Mouse (Mus musculus) telencephalon, adult 2 months (tissue): ENCODE results near the gene Vax1.
A peak's percentile ranks its signal among the peaks of the same experiment; 100 is the strongest.

Experiments used
- DNase-seq: peaks from one replicate; pipeline ENCODE4 v3.0.0-alpha.2; 2011; ENCODE audit warnings: low read depth, low spot score

The Vax1 gene

DNA sequence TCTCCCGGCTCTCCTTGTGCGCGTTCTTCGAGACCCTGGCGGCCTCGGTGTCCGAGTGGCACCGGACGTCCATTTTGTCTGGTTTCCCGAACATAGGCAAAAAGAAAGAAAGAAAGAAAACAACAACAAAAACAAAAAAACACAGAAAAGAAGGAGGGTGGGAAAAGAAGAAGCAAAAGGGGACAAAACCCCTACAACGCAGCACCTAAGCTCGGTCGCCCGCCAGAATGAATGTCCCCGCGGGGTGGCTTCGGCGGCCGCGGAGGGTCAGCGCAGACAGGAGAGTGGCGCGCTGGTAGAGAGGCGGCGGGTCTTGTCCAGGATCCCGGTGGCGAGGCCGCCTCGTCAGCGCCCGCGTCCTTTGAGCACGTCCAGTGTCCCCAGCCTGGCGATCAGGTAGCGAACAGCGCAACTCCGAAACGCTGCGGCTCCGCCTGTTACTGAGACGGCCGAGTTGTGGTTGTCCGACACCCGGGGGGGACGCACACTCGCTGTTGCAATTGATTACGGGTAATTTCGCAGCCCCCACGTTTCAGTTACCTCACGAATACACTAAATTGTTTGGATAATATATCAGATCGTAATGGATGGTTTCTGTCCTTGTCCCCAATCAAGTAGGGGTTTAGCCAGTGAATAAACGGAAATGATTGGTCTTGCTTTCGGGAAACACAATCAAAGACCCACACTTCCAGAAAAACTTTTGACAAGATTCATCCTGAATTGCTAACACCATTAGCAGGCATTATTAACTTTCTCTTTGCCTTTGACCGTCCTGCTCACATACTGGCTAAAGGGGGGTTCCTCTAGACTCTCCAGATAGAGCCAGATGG, at the start of gene Vax1:
Gene Vax1, minus strand, starts transcription at position 121 of the 830 bp plus-strand sequence.
- no peak for DNase-seq

DNA sequence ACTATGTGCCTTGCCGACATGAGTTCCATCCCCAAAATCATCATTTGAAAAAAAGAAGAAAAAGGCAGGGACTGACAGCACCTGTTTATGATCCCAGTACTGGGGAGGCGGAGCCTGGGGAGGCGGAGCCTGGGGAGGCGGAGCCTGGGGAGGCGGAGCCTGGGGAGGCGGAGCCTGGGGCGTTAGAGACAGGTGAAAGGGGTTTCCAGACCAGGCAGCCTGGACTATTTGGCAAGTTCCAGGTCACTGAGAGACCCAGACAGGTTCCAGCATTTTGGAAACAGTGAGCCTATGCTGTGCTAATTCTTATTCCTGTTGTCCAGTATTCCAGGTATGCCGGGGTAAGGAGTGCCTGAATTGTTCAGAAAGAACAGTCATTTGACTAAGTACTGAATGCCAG, 49.1 kb upstream of the Vax1 start, which contains the start of gene Kcnk18:
Gene Kcnk18, plus strand, starts transcription at position 224 of the 400 bp plus-strand sequence.
- no peak for DNase-seq

DNA sequence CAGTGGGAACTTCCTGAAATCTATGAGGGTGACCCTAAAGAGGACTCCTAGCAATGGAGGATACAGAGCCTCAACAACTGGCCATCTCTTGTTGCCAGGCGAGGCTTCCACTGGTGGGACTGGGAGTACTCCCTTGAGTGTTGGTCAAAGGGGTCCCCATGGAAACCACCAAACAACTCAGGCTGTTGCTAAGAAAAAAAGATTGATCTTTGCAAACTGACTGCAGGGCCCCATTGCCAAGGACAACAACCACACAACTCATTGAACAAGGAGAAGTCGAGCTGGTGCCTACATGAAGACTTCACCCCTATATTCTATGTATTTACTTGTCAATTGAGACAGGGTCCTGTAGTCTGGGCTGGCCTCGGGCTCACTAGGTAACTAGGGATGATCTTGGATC, 47.0 kb upstream of the Vax1 start:
- DNase-seq = no peak

DNA sequence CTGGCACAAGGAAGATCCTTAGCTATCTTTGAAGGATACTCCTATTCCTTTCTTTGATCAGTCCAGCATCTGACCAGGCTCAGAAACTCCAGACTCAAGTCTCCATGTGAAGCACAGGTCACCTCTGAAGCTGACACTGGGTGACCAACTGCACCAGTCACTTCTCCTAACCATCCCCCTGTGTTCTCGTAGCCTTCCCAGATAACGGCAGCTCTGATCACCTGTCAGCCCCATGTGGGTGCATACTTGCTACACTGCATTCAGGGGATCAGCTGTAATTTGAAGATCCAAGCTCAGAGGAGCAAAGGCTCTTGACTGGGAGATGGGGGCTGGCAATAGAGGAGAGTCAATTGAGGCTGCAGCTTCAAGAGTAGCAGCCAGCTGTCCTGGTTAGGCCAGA, 39.1 kb upstream of the Vax1 start:
- DNase-seq = no peak

DNA sequence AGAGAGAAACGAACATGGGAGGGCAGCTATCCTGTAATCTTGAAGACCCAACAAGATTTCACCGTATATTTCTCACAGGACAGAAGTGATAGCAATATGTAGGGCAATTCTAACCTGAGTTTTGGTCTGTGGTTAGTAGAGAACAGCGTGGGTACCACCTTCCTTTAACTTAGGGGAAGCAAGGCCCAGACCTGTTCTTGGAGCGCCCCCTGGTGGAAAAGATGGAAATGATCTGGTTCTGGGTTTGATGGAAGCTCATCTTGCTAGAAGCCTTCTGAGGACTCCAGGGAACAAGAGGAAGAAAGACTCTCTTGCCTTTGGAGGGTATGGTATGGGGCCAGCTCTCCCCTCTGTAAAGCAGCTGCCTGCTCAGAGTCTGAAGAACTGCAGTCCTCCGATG, 38.6 kb upstream of the Vax1 start:
- DNase-seq = peak; percentile 46

DNA sequence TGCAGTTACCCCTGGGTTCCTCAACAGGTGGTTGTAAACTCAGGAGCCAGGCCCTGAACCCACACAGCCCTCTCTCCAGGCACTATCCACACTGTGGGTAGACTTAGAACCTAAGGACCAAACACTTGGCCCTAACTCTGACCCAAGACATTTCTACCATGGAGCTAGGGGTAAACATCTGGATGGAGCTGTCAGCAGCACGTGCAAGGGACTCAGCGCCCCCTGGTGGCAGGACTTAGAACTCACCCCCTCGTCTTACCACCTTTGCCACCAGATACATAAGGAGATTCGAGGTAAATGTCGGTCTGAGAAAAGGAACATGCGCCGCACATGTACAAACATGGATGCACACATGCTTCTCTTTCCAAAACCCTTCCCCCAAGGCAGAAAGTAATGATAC, 28.3 kb upstream of the Vax1 start:
- DNase-seq = no peak

DNA sequence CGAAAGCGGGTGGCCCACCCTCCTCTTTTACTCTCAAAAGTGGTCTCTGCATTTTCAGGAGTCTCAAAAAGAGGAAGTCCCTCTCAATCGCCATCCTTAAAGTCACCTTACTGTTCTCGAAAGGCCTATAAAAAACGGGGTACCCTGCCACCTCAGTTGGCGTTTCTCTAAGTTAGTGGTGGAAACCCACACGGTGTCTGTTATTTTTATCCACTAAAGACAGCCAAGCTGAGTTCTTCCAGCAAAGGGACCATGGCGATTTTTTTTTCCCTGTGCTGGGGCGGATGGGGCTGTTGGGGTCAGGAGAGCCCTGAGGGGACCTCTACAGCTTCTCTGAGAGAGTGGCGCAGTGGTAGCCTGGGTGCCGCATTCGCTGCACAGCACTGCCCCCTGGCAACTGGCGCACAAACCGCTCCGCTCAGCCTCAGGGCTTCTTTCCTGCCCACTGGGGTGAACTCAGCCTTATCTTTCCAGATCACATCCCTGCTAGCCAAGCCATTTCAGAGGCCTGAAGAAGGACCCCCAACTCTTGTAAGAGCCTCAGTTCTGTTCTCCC, 26.3 kb upstream of the Vax1 start:
- DNase-seq = no peak

DNA sequence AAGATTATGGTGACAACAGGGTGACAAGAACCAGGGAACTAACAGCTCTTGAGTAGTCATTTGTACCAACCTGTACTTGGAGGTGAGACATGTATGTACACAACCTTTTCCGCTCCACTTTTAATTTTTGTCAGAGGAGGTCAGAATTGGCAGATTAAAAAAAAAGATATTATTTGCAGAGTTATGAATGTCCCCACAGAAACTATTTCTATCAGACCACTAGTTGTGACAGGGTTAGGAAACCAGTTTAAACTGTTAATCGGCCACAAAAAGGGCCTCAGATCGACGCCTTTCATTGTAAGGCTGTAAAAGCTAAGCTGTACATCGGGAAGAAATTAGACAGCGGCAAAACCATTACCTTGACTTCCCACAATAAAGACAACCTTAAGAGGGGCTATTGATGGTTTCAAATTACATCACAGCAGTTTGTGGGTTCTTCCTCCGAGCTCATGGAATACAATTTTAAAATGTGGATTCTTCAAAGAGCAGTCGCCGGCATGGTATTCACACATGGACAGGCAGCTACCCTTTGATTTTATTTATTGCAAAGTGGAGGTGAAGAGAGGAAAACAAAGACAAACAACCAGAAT, 25.4 kb upstream of the Vax1 start:
- DNase-seq = no peak

DNA sequence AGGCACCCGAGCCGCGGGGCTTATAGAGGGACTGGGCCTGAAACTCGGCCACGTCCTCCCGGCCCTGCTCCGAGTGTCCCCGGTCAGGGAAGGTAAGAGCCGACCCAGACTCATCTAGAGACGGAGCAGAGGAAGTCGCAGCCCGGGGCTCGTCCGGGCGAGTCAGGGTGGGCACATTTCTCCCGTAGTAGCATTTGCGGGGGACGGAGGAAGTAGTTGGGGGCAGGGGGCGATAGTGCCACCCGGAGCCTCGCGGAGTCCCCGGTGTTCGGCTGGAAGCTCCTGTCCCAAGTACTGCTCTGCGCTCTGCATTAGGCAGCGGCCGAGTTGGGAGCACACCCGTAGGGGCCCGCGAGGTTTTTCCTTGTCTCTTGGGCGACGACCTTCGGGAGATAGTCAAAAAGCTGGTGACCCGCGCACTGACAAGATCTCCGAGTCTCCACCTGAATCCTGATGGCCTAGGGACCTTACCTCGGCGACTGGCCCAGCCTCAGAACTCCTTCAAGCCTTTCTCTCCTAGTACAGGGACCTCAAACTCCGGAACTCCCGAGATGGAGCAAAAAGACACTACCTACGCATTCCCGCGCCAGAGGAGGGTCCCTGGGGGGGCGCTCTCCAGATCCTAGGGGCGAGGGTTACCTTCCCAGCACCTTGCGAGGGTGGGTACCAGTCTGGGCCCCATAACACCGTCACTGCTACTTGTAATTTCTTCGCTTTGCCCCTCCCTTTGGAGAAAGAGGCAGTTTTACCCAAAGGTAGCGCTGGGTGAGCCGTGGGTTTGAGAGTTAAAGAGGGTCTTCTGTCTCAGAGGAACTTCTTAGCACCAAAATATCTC, 24.3 kb upstream of the Vax1 start:
- DNase-seq = no peak

DNA sequence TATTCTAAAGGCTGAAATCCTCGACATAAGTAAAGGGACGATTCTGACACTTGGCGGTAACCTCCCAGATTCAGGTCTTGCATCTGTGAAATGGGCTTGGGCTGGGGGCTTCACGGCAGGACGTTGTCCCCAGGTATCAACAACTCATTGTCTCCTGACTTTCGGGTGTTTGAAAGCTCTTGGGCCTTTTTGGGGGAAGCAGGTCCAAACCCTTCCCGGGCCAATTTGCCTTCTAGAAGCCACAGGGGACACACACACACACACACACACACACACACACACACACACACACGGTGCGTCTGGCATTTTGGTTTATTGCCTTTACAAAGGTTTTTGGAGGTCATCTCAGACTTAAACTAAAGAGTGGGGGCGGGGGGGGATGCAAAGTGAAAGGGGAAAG, 23.6 kb upstream of the Vax1 start:
- DNase-seq = no peak

DNA sequence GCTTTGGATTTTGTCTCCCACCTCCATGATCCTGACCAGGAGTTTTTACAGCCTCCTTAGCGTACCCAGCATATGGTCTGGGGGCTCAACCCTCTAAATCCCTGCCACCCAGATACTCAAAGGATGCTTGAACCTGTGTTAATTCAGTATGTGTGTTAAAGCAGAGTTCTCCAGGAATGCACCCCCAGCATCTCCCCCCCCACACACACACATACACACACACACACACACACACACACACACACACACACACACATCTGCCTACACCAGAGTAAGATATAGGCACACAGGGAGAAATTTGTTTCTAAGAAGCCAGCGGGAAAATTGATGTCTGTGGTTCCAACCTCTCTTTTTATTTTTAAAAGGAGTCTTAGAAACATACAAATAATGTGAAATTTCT, 22.6 kb upstream of the Vax1 start:
- no peak for DNase-seq

DNA sequence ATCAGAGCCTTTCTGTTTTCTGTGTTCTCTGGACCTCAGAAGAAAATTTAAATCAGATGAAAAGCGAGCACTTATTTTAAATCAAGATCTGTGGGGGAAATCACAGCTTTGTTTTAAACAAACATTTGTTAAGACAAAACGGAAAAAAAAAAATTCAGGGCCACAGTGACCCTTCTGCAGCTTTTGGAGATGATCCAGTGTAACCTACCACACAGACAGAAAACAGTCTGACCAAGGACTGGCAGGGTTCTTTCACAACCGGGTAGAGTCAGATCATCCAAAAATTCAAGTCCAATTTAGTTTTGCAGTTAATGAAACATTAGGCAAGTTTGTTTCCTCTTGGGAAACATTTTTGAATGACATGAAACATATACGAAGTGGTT, 21.3 kb upstream of the Vax1 start:
- DNase-seq = no peak

DNA sequence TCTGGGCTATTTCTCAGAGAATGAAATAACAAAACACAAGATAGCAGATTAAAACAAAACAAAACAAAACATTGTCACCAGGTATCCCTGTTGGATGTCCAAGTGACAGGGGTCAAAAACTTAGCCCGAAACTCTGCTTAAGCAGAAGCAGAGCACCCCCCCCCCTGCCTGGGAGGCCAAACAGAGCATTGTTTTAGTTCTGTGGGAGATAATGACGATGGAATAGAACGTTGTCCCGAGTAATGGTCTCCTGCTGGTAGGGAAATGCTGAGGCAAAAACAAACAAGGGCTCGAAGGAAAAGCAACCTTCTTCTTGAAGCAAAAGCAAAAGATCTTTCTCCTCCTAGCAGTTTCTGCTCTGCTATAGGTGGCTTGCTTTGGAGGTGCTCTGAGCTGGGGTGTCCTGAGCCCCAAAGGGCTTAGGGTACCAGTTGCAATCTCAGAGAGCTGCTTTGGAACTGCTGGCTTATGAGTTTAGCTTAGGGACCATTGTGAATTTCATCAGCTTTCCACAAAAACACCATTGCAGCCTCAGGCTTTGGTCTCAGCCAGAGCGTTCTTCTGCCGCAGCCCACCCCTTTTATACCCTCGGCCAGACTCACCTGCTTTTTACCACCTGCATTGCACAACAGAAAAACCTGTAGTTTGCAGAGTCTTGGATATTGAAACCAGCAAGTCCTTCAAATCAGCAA, 20.7 kb upstream of the Vax1 start:
- DNase-seq = no peak

DNA sequence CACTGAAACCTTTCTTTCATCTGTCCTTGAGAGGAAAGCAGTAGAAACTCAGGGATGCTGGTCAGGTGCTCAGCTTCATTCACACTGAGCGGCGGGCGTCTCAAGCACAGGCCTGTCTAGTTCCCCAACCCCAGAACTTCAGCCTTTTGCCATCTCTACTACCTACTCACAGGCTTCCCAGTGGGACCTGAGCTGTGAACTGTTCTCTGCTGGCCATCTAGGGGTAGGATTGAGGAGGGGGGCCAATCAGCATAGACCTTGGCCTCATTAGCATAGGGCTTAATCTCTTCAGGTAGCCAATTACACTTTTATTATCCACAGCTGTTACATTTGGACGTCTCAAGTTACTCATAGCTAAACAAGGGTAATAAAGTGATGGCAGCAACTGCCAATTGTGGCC, 19.1 kb upstream of the Vax1 start:
- no peak for DNase-seq

DNA sequence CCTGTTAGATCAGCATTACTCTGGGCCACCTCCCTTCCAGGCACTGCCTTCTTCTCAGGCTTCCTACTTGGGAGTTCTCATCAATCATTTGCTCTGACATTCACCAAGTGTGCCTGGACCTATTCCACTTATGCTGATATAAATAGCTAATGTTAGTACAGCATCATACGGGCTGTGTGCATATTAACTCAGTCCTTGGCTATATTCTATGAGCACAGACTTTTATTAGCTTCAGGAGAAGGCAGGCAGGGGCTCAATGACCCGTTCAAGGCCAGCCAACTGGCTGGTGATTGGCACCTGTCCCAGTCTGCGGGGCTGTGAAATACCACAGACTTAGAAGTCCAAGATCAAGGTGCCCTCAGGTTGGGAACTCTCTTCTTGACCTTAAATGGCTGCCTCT, 14.1 kb upstream of the Vax1 start:
- DNase-seq = no peak

DNA sequence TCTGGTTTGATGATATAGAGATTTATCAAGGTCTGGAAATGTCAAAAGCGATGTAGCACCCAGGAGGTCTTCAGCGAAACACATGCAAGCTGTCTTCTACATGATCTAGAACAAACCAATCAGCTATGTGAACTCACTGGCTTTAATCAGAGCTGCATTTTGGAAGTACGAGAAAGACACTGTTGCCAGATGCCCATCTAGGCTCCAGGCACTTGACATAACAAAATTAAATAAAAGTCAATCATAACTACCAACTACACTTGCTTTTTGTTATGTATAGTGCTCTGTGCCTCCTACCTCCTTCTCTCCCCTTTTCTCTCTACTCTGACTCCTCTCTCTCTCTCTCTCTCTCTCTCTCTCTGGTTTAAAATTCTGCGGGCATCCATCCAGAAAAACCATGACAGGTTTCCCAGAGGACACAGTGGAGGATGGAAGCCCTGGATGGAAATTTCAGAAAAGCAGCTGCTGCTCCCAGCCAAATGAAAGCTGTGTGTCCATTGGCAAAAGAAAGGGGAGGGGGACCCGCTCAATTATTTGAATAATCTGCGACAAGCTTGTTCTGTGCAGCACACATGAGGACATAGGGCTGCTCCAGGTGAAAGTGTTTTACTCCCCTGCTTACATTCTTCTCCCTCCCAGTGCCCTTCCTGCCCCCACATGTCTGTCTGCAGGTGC, 3.6 kb upstream of the Vax1 start:
- DNase-seq = no peak

DNA sequence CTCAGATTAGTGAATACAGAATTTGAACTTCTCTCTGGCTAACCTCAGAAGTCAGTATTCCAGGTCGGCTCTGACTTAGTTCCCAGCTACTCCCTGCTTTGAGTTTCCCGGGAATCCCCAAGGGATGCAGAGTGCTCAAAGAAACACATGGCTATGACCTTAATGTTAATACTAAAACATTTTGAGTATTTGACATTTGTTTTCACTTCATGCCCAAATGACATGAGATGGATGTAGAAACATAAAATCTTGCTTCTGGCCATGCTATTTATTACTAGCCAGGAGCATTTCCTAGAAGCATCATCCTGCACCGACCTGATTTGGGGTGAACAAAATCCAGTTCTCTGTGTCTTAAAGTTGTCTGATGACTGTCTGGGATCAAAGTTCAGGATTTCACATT, 2.9 kb upstream of the Vax1 start:
- DNase-seq = no peak

DNA sequence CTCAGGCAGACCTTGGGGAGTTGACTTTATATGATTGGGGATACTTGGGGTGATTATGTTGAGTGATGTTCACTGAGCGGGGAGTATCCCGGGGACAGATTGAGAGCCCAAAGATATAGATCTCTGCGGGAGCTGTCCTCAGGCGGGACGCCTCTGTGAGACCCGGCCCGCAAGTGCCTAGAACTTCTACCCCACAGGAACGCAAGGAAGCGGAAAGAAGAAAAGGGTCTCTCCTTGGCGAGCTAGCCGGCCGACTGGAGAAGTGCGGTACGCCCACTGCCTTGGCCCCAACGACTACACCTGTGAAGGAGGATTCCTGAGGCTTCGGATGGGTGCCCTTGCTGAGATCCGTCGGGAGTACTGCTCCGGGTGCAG, 2.0 kb upstream of the Vax1 start:
- no peak for DNase-seq

DNA sequence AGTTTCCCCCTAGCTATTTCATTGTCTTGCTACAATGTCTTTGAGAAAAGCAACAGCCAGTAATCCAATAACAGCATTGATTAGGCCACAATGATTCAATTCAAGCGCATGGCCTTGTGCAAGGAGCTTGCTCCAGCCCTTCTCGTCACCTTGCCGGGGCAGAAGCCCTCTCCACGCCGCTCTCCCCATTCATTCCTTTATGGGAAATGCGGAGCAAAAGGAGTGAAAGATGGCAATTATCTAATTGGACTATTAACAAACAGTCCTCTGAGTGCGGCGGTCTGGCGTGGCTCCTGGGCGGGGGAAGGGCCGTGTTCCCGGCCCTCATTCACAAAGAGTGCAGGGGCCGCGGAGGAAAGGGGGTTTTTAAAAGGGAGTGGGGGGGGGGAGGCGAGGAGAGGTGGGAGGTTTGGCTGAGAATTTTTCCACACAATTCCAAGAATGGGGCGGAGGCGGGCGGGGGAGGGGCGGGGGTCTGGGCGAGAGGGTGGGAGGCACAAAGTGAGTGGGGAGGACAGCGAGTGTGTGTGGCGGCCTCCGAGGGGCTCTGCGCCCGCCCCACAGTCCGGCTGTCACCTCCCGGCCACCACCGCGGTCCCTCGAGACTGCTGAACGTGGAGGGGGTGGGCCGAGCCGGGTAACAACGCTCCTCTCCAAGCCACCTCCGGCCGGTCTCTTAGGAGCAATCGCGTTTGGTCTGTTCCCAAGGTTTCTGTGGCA, 1.5 kb upstream of the Vax1 start:
- no peak for DNase-seq

DNA sequence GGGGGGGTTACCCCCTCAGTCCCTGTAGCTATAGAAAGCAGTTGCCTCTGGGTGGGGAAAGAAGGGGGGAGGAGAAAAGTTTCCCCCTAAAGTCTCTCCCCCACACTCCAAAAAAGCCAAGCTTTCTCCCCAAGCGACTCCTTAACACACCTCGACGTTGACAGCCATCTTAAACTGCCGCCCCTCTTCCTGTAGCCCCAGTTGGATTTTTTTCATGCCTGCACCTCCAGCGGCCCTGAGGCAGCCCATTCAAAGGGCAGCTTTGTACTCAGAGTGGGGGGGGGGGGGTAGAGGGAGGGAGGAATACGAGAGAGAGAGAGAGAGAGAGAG, 875 bp upstream of the Vax1 start:
- no peak for DNase-seq
